Mouse (Mus musculus): Measurements from ENCODE around the gene Scgb2b27.
"Not testable (repeated sequence)": the region's sequence is repeated elsewhere in the genome, so short reads cannot be mapped to it uniquely, and the experiment has no call there.

GRCm38 (mm10) chr7:33982281-33982680 is 31.5 kb downstream of the Scgb2b27 start:
- TF ChIP-seq EP300 (IDR thresholded peaks at IDR 0.05; ENCODE audit: insufficient read depth, low read depth, low read length): not testable (repeated sequence)
- TF ChIP-seq CTCF (IDR thresholded peaks at IDR 0.05; ENCODE audit: low read depth, low read length): peak; percentile 48
